Mouse (Mus musculus) forebrain, embryonic 16.5 days (tissue): ENCODE measurements around the gene Casp8. TPM values are rescaled to one million over a fixed set of nuclear protein-coding genes. Genes with fewer than 3 reads are reported as not detected.
"Not testable (repeated sequence)": the region's sequence is repeated elsewhere in the genome, so short reads cannot be mapped to it uniquely, and the experiment has no call there.

ENCODE experiments used
- ATAC-seq: fragments of 200-750 bp; cut with Nextera tagmentation; 2 replicates; pipeline ENCODE4 v1.8.0; 2017; ENCODE audit warnings: mild to moderate bottlenecking, moderate library complexity
- H3K27ac ChIP-seq: fragments of 300-500 bp; sonication (generic); 2 replicates; pipeline ENCODE4 v1.5.1; 2014; ENCODE audit warnings: low read length, control low read depth
- H3K27me3 ChIP-seq: fragments of 300-500 bp; sonication (generic); replicated peaks from 2 replicates; pipeline ENCODE4 v1.6.1; 2014; ENCODE audit warnings: low read length; ENCODE audit not compliant: control insufficient read depth, insufficient read depth
- H3K36me3 ChIP-seq: fragments of 300-500 bp; sonication (generic); 2 replicates; pipeline ENCODE4 v1.6.1; 2014; ENCODE audit not compliant: control insufficient read depth, insufficient read depth
- H3K4me1 ChIP-seq: fragments of 300-500 bp; sonication (generic); replicated peaks from 2 replicates; pipeline ENCODE4 v1.6.1; 2014; ENCODE audit warnings: low read length; ENCODE audit not compliant: control insufficient read depth, insufficient read depth
- H3K4me2 ChIP-seq: fragments of 300-500 bp; sonication (generic); 2 replicates; pipeline ENCODE4 v1.6.1; 2014; ENCODE audit warnings: mild to moderate bottlenecking, low read length, control low read depth
- H3K4me3 ChIP-seq: fragments of 300-500 bp; sonication (generic); replicated peaks from 2 replicates; pipeline ENCODE4 v1.5.1; 2014; ENCODE audit warnings: mild to moderate bottlenecking, low read length, control low read depth
- H3K9ac ChIP-seq: fragments of 300-500 bp; sonication (generic); replicated peaks from 2 replicates; pipeline ENCODE4 v1.6.1; 2014; ENCODE audit warnings: low read depth, low read length, control low read depth
- H3K9me3 ChIP-seq: fragments of 300-500 bp; sonication (generic); 2 replicates; pipeline ENCODE4 v1.6.1; 2016; ENCODE audit warnings: low read length; ENCODE audit not compliant: control insufficient read depth
- WGBS: fragments of 180-500 bp; shearing (Covaris S2); extraction: QIAGEN DNeasy Blood & Tissue Kit; methylation state at CpG from one replicate; pipeline ENCODE4 v1.1.7; 2014; 5-methylcytosine and 5-hydroxymethylcytosine counted together
- polyA plus RNA-seq: library from polyadenylated mRNA; unstranded; fragments of >200 nt; fragmentation: Nextera tagmentation; extraction: Ambion mirVana; gene quantifications from 2 replicates; pipeline ENCODE4 v1.2.1, GENCODE M21; 2015

The Casp8 gene
- polyA plus RNA-seq, 1 experiment from 2014 or later, result 6.2 TPM

- Histone ChIP-seq H3K27me3 (no peaks in the 10 kb centered on the region), H3K4me3 (no peak overlapping the region), H3K36me3 (no peaks in the 10 kb centered on the region), H3K9me3 (no peaks in the 10 kb centered on the region), H3K4me1 (no peaks in the 10 kb centered on the region), H3K27ac (no peak overlapping the region), H3K9ac (no peak overlapping the region), H3K4me2 (no peak overlapping the region)
- no peak for ATAC-seq
- WGBS, result 82% methylated on average over 4 of the region's 4 CpGs
These were observed 90.5 kb downstream of the Casp8 start for GRCm38 (mm10) chr1:58885646-58886045.

DNA sequence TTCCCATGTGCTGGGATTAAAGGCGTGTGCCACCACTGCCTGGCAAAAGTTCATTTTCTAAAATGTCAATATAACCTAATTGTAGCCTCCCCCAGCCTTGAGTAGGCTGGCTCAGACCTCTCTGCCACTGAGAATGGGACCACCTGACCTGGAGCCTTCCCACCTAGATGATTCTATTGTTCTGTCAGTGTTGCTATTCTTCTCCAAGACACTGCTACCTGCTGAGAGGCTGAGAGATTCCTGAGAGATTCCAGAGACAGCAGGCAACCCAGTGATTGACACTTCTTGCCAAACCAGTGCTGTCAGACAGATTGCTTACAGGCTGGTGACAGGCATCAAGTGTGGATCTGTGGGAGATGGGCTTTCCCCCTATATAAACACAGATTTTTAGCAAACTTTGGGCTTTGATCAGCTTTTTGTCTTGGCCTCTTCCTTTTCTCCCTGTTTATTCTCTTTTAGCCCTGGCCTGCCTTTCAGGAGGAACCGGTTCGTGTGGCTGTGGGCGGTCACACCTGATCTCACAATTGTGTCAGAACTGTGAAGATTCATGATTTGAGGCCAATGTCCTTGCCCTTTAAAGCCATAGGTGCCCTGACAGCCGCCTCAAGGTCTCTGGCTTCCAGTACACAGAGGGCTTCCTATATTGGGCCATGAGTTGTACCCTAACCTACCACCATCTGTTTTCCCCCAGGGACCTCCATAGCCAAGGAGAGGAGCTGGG lies 94.8 kb downstream of the Casp8 start:
- no peak overlapping the region for H3K4me2 ChIP-seq
- WGBS, result 79% methylated on average over 5 of the region's 5 CpGs
- no peak overlapping the region for H3K27ac ChIP-seq
- H3K9me3 ChIP-seq, result no peaks in the 10 kb centered on the region
- no peak overlapping the region for H3K9ac ChIP-seq
- no peaks in the 10 kb centered on the region for H3K27me3 ChIP-seq
- no peak overlapping the region for H3K4me3 ChIP-seq
- ATAC-seq, result no peak
- no peaks in the 10 kb centered on the region for H3K4me1 ChIP-seq
- H3K36me3 ChIP-seq, result no peaks in the 10 kb centered on the region

DNA sequence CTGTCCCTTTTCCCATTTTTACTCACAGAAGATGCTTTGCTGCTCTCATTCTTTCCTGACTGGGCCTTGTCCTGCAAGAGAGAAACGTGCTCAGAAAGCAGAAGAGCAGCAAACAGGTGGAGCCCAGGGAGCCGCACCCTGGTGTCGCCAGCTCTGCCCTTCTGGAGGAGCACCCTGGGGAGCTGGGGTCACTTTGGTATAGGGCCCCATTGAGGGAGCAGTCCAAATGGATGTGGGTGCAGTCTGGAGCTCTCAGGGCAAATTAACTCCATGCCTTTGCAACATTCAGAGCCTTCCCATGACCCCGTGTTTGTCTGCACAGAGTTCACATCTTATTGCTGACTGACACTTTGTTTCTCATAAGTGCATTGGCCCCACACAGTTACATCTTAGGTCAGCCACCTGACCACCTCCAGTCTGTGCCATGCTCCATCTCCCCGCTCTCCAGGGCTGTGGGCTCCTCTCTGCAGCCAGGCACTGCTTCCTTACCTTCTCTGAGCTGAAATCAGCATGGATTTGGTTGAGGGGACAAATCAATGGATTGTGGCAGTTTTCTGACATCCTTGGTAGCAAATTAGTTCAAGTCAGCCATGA lies 95.6 kb downstream of the Casp8 start:
- not testable (repeated sequence) for ATAC-seq, H3K4me3 ChIP-seq, H3K4me2 ChIP-seq, H3K27me3 ChIP-seq, H3K4me1 ChIP-seq, H3K27ac ChIP-seq, H3K36me3 ChIP-seq, H3K9ac ChIP-seq, H3K9me3 ChIP-seq
- 84% methylated on average over 4 of the region's 5 CpGs for WGBS

DNA sequence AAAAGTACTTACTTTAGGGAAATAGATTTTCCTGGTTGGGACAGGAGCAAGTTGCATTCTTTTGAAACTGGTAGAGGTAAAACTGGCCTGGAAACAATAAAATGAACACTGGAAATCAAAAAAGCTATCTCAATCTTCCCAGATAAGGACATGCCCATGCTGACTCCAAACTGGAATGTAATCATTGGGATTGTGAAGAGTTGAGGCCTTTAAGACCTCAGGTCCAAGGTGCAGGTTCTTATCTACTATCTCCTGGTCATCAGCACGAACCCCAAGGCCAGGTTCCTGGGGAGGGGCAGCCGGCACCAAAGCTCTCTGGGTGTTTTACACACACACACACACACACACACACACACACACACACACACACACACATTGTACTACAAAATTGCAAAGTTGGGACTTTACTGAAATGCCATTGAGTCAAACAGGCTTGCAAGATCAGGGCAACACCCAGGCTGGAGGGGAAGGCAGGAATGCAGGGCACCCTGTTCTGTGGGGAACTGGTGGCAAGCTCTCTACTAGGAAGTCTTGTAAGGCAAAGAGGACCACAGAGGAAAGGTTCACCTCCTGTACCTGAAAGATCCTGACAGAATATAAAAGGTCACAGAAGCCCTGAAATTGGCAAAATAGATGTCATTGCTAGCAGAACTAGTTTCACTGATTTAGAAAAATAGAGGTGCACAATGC lies 96.5 kb downstream of the Casp8 start:
- 74% methylated on average over 2 of the region's 2 CpGs for WGBS
- H3K9ac ChIP-seq, result not testable (repeated sequence)

GRCm38 (mm10) chr1:58892386-58892785 lies 97.2 kb downstream of the Casp8 start:
- WGBS, result 95% methylated on average over 6 of the region's 8 CpGs
- ATAC-seq, result not testable (repeated sequence)

More for the DNA sequence above, 96.5 kb downstream of the Casp8 start:
- ATAC-seq, H3K9me3 ChIP-seq, H3K4me2 ChIP-seq, H3K4me1 ChIP-seq, H3K36me3 ChIP-seq, H3K27ac ChIP-seq, H3K4me3 ChIP-seq, H3K27me3 ChIP-seq: not testable (repeated sequence)

More at GRCm38 (mm10) chr1:58892386-58892785, 97.2 kb downstream of the Casp8 start:
- not testable (repeated sequence) for H3K27ac ChIP-seq, H3K36me3 ChIP-seq, H3K9me3 ChIP-seq, H3K9ac ChIP-seq, H3K4me1 ChIP-seq, H3K4me3 ChIP-seq, H3K27me3 ChIP-seq, H3K4me2 ChIP-seq

Other genes starting within 250 kb of the Casp8 start
- 16.0 and 17.7 TPM in 2 replicates for gene Fam126b, start 209.1 kb upstream of the Casp8 start, polyA plus RNA-seq
- gene Ndufb3, start 209.0 kb upstream of the Casp8 start, polyA plus RNA-seq, result 161 and 165 TPM in 2 replicates
- gene Als2cr12, start 99.4 kb upstream of the Casp8 start, polyA plus RNA-seq, result not detected in 2 replicates
- 15.8 and 18.1 TPM in 2 replicates for gene Cflar, start 83.9 kb upstream of the Casp8 start, polyA plus RNA-seq
- gene Trak2, start 178.1 kb downstream of the Casp8 start, polyA plus RNA-seq, result 24.0 and 26.1 TPM in 2 replicates
- 104 and 108 TPM in 2 replicates for gene Stradb, start 178.1 kb downstream of the Casp8 start, polyA plus RNA-seq